Mouse (Mus musculus) lung, postnatal 0 days (tissue): ENCODE measurements around the gene Wwp2.

ENCODE experiments used
- CTCF ChIP-seq: IDR thresholded peaks from 2 replicates; pipeline ENCODE4 v1.5.1; 2016; ENCODE audit warnings: antibody characterized with exemption, mild to moderate bottlenecking
- EP300 ChIP-seq: IDR thresholded peaks from 2 replicates; pipeline ENCODE4 v1.6.1; 2016; ENCODE audit warnings: antibody characterized with exemption, mild to moderate bottlenecking, control low read depth

DNA sequence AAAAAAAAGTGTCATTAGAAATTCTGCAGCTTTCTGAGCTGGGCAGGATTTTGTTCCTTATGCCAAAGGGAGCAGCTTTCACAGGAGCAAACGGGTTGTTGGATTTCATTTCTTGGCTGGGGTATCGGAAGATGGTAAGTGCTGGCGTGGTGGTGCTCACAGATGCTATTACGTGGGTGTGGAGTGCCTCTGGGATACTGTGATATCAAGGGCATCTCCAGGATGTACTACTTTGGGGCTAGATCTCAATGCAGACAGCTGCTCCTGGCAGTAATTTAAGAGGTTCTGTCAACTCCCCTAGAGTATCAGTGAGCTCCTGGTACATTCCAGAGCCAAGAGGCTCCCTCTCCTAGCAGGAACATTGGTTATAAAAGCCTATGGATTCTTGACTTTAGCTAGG, 110.0 kb downstream of the Wwp2 start:
- TF ChIP-seq CTCF (no peak), EP300 (no peak)
